Comparison of ENCODE assay signal across 8 mouse cellular contexts in the genomic region with DNA sequence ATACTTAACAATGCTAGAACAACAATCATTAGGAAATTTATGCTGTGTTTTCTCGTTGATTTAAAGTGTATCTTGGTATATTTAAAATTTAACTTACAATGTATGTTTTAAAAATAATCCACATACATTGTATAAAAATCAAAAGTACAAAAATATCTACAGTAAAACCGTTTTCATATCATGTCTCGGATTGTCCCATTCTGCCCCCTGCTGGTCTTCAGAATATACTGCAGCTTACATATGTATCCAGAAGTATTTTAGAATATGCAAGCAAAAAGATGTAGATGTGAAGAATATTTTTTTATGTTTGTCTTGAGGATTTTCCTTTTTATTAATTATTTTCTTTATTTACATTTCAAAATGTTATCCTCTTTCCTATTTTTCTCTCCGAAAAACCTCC. TPM values are rescaled to one million over a fixed set of nuclear protein-coding genes. Genes with fewer than 3 reads are reported as not detected.
DNase-seq lines count a peak whose midpoint lies in the region; ATAC-seq and TF ChIP-seq lines count a peak whose summit lies in the region.

No protein-coding gene starts in this region.

- no peaks in the 10 kb centered on the region for H3K36me3 ChIP-seq in neural tube, embryonic 11.5 days (ENCODE audit: control insufficient read depth, insufficient read depth, low read length)

- H3K4me2 ChIP-seq in neural tube, embryonic 11.5 days (ENCODE audit: low read depth), result no peak overlapping the region

- H3K4me1 ChIP-seq in neural tube, embryonic 11.5 days (ENCODE audit: control insufficient read depth, insufficient read depth, low read length), result no peaks in the 10 kb centered on the region

- DNase-seq in gastrocnemius, adult 2 months, result no peak
- no peak for DNase-seq in gastrocnemius, postnatal 4 days (ENCODE audit: low spot score in 2 of 2)
- DNase-seq in neural tube, embryonic 11.5 days (ENCODE audit: low spot score), result peak; percentile 14
- DNase-seq in neural tube, embryonic 10.5 days (ENCODE audit: extremely low spot score, low spot score), result no peak
- DNase-seq in cerebellum, postnatal 10 days, result peak; percentile 44 to 65
- no peak for DNase-seq in frontal cortex, postnatal 10 days (ENCODE audit: low spot score in 2 of 2)
- no peak for DNase-seq in adrenal gland, adult 18-20 months (ENCODE audit: low spot score in 2 of 2)

- no peak overlapping the region for H3K4me3 ChIP-seq in gastrocnemius, adult 2 months
- no peak overlapping the region for H3K4me3 ChIP-seq in neural tube, embryonic 11.5 days (ENCODE audit: low read depth, low read length)

- 42% methylated on average over 4 of the region's 4 CpGs for WGBS in neural tube, embryonic 11.5 days

- no peak for ATAC-seq in neural tube, embryonic 11.5 days (ENCODE audit: insufficient read depth, low FRiP score, low TSS enrichment)
- peak; percentile 73 for ATAC-seq in megakaryocyte progenitor cell, adult 5-6 weeks (replicated peaks; ENCODE audit: poor library complexity)

- no peak overlapping the region for H3K27ac ChIP-seq in gastrocnemius, adult 2 months
- no peak overlapping the region for H3K27ac ChIP-seq in neural tube, embryonic 11.5 days (ENCODE audit: low read depth, low read length)

- peak; percentile 89 for TF ChIP-seq CTCF in gastrocnemius, adult 2 months (IDR thresholded peaks at IDR 0.05)

- H3K27me3 ChIP-seq in neural tube, embryonic 11.5 days (ENCODE audit: control insufficient read depth, insufficient read depth, low read length), result no peaks in the 10 kb centered on the region

- H3K9ac ChIP-seq in neural tube, embryonic 11.5 days (ENCODE audit: low read length), result no peak overlapping the region

- intact Hi-C loops in gastrocnemius, adult 2 months (cut with DNase I), result loop anchor here (1.0 kb wide), 1 partner anchor 302 kb away; no protein-coding TSS in a partner anchor

- H3K9me3 ChIP-seq in neural tube, embryonic 11.5 days (ENCODE audit: control insufficient read depth, low read length), result no peaks in the 10 kb centered on the region

RNA-seq across cellular contexts. Expression of gene Lpxn, which starts 24.4 kb away (rescaled TPM):
- under 1 TPM in 1 of 2 experiments, not detected in 1; 0.17 TPM for total RNA-seq in gastrocnemius, adult 2 months (2021)
- 1 to 10 TPM; 1.5 to 1.9 TPM for total RNA-seq in gastrocnemius, postnatal 4 days (2021)
- polyA plus RNA-seq in neural tube, embryonic 11.5 days (2014; fragmentation: Nextera tagmentation; extraction: Ambion mirVana), result 0.93 and 1.1 TPM in 2 replicates
- 4.6 and 9.2 TPM in 2 replicates for total RNA-seq in megakaryocyte progenitor cell, adult 5-6 weeks (2015)
- 5.1 and 6.2 TPM in 2 replicates for total RNA-seq in megakaryocyte progenitor cell, adult 5-6 weeks (2017)
- total RNA-seq in adrenal gland, adult 18-20 months (2021), result 1 to 10 TPM; 2.1 to 4.1 TPM

RNA-seq across cellular contexts. Expression of gene Zfp91, which starts 24.5 kb away (rescaled TPM):
- 100 to 1,000 TPM; 135 to 138 TPM for total RNA-seq in gastrocnemius, adult 2 months (2021)
- 10 to 100 TPM; 62.2 to 71.0 TPM for total RNA-seq in gastrocnemius, postnatal 4 days (2021)
- polyA plus RNA-seq in neural tube, embryonic 11.5 days (2014; fragmentation: Nextera tagmentation; extraction: Ambion mirVana), result 10.6 and 11.2 TPM in 2 replicates
- 70.4 and 79.9 TPM in 2 replicates for total RNA-seq in megakaryocyte progenitor cell, adult 5-6 weeks (2015)
- 85.2 and 92.8 TPM in 2 replicates for total RNA-seq in megakaryocyte progenitor cell, adult 5-6 weeks (2017)
- total RNA-seq in adrenal gland, adult 18-20 months (2021), result 10 to 100 TPM; 79.5 to 80.1 TPM

RNA-seq across cellular contexts. Expression of gene Gm5244, which starts 26.1 kb away (rescaled TPM):
- total RNA-seq in gastrocnemius, adult 2 months (2021), result not detected
- not detected for total RNA-seq in gastrocnemius, postnatal 4 days (2021)
- polyA plus RNA-seq in neural tube, embryonic 11.5 days (2014; fragmentation: Nextera tagmentation; extraction: Ambion mirVana), result not detected in 2 replicates
- total RNA-seq in megakaryocyte progenitor cell, adult 5-6 weeks (2015), result not detected in 2 replicates
- not detected in 2 replicates for total RNA-seq in megakaryocyte progenitor cell, adult 5-6 weeks (2017)
- total RNA-seq in adrenal gland, adult 18-20 months (2021), result not detected

RNA-seq across cellular contexts. Expression of gene Olfr1444, which starts 36.7 kb away (rescaled TPM):
- total RNA-seq in gastrocnemius, adult 2 months (2021), result not detected
- total RNA-seq in gastrocnemius, postnatal 4 days (2021), result not detected
- not detected in 2 replicates for polyA plus RNA-seq in neural tube, embryonic 11.5 days (2014; fragmentation: Nextera tagmentation; extraction: Ambion mirVana)
- total RNA-seq in megakaryocyte progenitor cell, adult 5-6 weeks (2015), result not detected in 2 replicates
- not detected in 2 replicates for total RNA-seq in megakaryocyte progenitor cell, adult 5-6 weeks (2017)
- total RNA-seq in adrenal gland, adult 18-20 months (2021), result not detected

RNA-seq across cellular contexts. Expression of gene Cntf, which starts 55.0 kb away (rescaled TPM):
- total RNA-seq in gastrocnemius, adult 2 months (2021), result 1 to 10 TPM; 1.8 to 2.2 TPM
- total RNA-seq in gastrocnemius, postnatal 4 days (2021), result 1 to 10 TPM; 2.6 to 3.8 TPM
- polyA plus RNA-seq in neural tube, embryonic 11.5 days (2014; fragmentation: Nextera tagmentation; extraction: Ambion mirVana), result 1.3 and 1.7 TPM in 2 replicates
- total RNA-seq in megakaryocyte progenitor cell, adult 5-6 weeks (2015), result 5.2 and 5.9 TPM in 2 replicates
- total RNA-seq in megakaryocyte progenitor cell, adult 5-6 weeks (2017), result 1.1 and 3.0 TPM in 2 replicates
- 1 to 10 TPM; 2.2 to 2.5 TPM for total RNA-seq in adrenal gland, adult 18-20 months (2021)

Comparison
In these comparisons a context has a peak if more than half of its experiments do, and no peak if none do; other contexts are left out.
1. DNase-seq: peak in neural tube, embryonic 11.5 days (single experiment) and cerebellum, postnatal 10 days (2 of 2); none in gastrocnemius, adult 2 months (single experiment), gastrocnemius, postnatal 4 days (0 of 2), neural tube, embryonic 10.5 days (single experiment), frontal cortex, postnatal 10 days (0 of 2) and adrenal gland, adult 18-20 months (0 of 2).